Mouse (Mus musculus): ENCODE results near the gene Rnpep.

The Rnpep gene

GRCm38 (mm10) chr1:135283826-135284291 lies at the start of gene Rnpep:
Gene Rnpep (minus strand): TSS chr1:135284084.
- DNase-seq (ENCODE audit: low spot score), result no peak

- DNase-seq (ENCODE audit: low spot score), result no peak
These were observed 46.7 kb upstream of the Rnpep start for GRCm38 (mm10) chr1:135330578-135330977.

GRCm38 (mm10) chr1:135328368-135328767 lies 44.5 kb upstream of the Rnpep start:
- no peak for DNase-seq (ENCODE audit: low spot score)

- DNase-seq (ENCODE audit: low spot score), result no peak
These were observed 42.0 kb upstream of the Rnpep start for GRCm38 (mm10) chr1:135325934-135326333.

DNA sequence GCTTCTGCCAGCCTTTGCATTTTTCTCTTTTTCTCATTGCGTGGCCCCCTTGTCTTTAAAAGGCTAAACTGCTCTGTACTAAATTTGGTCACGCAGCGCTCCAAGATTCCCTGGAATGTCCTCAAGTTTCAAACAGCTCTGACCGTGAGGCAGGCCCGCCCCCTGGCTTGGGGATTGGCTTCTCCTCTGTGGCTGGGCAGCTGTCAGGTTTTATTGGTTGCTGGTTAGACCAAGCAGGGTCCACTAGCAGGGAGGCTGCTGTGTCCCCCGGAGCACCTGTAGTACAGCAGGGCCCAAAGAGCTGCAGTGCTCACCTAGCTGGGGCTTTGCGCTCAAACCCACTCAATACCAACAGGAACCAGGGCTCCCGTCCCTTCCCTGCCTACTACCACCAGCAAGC lies 40.7 kb upstream of the Rnpep start, which contains the start of gene Lmod1:
Gene Lmod1, plus strand, starts transcription at position 237 of the 400 bp plus-strand sequence.
- no peak for DNase-seq (ENCODE audit: low spot score)

- DNase-seq (ENCODE audit: low spot score), result no peak
These were observed 39.5 kb upstream of the Rnpep start for GRCm38 (mm10) chr1:135323367-135323901.

DNA sequence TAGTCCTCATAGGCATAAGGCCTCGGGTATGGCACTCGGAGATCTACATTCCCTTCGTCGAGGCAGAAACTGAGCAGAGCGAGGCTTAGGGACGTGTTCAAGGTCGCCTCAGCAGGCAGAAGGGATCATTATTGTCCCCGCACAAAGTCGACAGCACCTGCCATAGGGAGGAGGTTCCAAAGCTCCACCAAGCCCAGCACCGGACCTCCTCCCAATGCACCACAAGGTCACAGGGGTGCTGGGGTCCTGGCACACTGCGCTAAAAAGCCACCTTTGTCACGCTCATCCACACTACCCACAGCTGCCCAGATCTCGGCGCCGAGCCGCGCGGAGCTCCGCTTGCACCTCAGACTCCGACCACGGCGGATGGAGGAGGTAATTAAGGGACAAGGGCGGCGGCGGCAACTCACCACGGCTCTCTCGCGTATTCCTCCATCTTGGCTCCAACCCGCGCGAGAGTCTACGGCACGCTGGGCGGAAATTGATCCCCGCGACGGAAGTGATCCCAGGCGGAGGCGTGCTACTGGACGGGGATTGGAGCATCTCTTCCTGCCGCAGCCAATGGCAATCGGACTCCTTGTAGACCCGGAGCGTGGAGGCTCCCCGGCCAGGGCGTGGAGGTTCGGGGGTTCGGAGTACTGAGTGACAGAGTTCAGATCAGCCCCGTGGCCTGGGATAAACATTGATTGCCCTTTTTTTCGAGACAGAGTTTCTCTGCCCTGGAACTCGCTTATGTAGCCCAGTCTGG lies 29.6 kb upstream of the Rnpep start, which contains the start of gene Timm17a:
Gene Timm17a, minus strand, starts transcription at position 495 of the 748 bp plus-strand sequence.
- peak; percentile 77 for DNase-seq (ENCODE audit: low spot score)

DNA sequence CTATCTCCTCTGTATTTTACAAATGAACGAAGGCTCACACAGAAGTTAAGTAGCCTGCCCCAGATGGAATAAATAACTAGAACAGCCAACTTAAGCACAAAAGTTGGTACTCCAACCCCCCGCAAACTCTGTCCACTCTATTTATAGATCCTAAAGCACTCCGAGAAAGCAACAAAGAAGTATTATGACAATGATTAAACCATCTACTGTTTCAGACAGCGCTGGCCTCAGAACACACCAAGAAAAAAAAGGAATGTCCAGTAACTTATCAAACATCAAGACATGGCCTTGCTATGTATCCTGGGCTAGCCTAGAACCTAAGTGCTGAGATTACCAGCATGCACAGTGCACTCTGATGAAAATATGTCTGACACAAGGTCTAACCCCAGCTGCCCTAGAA lies 28.3 kb upstream of the Rnpep start:
- DNase-seq (ENCODE audit: low spot score), result no peak

- DNase-seq (ENCODE audit: low spot score), result no peak
These were observed 27.5 kb upstream of the Rnpep start for GRCm38 (mm10) chr1:135311356-135311755.

DNA sequence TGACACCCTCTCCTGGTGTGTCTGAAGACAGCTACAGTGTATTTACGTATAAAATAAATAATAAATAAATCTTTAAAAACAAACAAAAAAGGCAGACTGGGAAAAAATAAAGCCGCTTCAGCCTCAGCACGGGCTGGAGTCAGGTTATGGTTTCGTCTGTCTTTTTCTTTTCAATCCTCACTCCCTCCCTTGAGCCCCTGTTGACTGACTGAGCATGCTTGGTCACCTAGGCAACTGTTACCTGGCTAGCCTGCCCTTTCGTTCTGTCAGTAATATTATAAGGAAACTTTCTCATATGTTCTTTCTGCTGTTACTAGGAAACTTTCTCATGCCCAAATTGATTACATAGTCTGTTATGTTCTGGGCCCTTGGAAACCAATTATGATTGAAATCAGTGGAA lies 7.0 kb upstream of the Rnpep start:
- DNase-seq (ENCODE audit: low spot score), result no peak

DNA sequence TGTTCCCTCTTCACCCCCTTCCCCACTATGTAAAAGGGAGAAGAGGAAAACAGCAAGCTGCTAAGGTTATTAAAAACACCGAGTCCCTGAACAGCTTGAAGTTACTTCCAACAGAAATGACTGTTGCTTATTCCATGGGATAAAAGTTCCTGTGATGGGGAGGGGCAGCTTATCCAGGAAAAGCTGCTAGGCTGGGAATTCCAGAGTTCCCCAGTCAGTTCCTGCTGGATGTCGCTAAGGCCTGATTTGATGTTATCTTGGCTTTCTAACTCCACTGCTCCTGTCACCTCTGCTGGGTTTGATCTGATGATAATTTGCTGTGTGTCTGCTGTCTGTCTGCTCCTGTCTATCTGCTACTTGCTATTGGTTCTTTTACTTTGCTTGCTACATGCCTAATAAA lies 2.4 kb upstream of the Rnpep start:
- no peak for DNase-seq (ENCODE audit: low spot score)

DNA sequence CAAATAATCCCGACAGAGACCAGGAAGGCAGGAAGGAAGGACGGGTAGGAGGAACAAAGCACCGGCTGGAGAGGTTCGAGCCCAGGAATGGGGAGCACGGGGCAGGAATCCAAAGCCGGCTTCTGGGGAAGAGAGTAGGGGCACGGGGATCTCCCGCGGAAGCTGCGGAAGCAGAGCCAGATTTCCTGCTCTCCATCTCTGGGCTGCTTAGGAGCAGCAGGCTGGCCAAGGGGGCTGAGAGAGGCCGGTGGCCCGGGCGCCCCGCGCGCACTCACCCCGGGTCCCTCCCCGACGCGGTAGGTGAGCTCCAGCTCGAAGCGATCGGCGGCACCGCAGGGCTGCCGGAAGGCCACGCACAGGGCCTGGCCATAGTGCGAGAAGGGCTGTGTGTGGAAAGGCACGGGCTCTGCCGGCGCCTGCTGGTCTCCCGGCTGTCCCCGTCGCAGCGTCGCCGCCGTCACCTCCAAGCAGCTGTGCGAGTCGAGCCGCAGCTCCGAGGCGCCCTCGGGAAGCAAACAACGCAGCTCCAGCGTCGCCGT lies 528 bp downstream of the Rnpep start:
- no peak for DNase-seq (ENCODE audit: low spot score)

GRCm38 (mm10) chr1:135282536-135283286 lies 1.2 kb downstream of the Rnpep start:
- DNase-seq (ENCODE audit: low spot score), result no peak

DNA sequence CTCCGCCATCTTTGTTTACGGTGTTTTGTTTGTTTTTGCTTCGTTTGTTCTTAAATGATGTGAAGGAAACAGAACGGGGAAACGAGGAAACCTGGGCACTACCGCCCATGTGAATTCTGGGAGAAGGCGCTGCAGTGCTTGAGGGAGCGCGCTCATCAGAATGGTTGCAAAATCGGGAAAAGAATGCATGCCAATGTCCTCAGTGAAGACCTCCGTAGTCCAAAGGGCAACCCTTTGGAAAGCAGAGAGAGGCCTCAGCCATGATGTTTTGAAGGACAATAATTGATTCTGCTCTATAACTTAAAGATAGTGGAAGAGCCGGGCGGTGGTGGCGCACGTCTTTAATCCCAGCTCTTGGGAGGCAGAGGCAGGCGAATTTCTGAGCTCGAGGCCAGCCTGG lies 2.0 kb downstream of the Rnpep start:
- DNase-seq (ENCODE audit: low spot score), result no peak

DNA sequence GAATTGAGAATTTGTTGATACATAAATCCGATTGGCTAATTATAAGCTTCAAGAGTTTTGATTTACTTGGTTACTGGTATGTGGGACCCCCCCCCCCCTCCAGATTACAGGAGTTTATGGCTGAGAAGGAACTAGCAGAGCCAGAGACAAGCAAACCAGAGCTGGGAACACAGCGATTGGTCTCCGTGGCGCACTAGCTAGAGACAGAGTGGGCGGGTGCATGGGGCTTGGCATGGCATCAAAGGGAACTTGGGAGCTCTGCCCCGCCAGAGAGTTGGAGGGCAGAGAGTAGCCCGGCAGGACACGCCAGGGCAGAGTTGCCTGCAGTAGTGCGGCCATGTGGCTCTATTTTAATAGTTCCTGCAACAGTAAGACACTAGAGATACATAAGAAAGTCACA lies 3.2 kb downstream of the Rnpep start:
- DNase-seq (ENCODE audit: low spot score), result no peak

- no peak for DNase-seq (ENCODE audit: low spot score)
These were observed 12.5 kb downstream of the Rnpep start for GRCm38 (mm10) chr1:135271371-135271770.

- no peak for DNase-seq (ENCODE audit: low spot score)
These were observed 16.0 kb downstream of the Rnpep start for GRCm38 (mm10) chr1:135267663-135268446.

GRCm38 (mm10) chr1:135265834-135266233 lies 18.1 kb downstream of the Rnpep start:
- DNase-seq (ENCODE audit: low spot score), result no peak

DNA sequence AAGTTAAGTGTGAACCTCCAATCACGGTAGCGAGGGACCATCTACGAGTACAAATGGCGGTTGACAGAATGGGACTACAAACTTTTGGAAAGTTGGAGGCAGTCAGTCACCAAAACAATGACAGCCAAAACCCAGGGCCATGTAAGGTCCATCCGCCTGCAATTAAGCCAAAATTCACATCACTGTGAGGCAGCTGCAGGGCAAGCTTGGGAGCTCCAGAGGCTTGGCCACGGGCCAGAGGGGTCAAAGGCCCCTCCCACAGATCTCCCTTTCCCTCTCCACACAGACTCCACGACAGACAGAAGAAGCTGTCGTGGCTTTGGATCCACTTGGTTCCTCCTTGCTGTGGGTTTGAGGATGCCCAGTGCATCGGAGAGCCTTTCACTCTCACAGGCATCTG lies 20.6 kb downstream of the Rnpep start:
- DNase-seq (ENCODE audit: low spot score), result no peak

- no peak for DNase-seq (ENCODE audit: low spot score)
These were observed 21.6 kb downstream of the Rnpep start for GRCm38 (mm10) chr1:135262329-135262728.

- DNase-seq (ENCODE audit: low spot score), result no peak
These were observed 23.0 kb downstream of the Rnpep start for GRCm38 (mm10) chr1:135260931-135261330.

- peak; percentile 54 for DNase-seq (ENCODE audit: low spot score)
These were observed 24.8 kb downstream of the Rnpep start for GRCm38 (mm10) chr1:135259128-135259436.
